9 mouse cellular contexts compared by ENCODE assay signal in genomic region chr4:150758467-150759237, GRCm38 (mm10).
DNase-seq lines count a peak whose midpoint lies in the region; ATAC-seq lines count a peak whose summit lies in the region.
"Had no signal": no experiment of that assay in that cellular context is flagged by ENCODE, and none has a peak within 500 bp of the region (broad histone marks: within the 10 kb centered on the region; RNA-seq: fewer than 3 reads in every experiment).

No protein-coding gene starts in this region.

- H3K9ac ChIP-seq in heart, embryonic 14.5 days (ENCODE audit: low read length), result peak overlapping the region; percentile 40; the same call in 1 of the 2 replicates
- H3K9ac ChIP-seq in forebrain, embryonic 14.5 days (ENCODE audit: low read length), result peak overlapping the region; percentile 37; the same call in 1 of the 2 replicates
- H3K9ac ChIP-seq in neural tube, embryonic 11.5 days (ENCODE audit: low read length), result peak overlapping the region; percentile 56

- peak overlapping the region; percentile 46 for H3K4me2 ChIP-seq in heart, embryonic 14.5 days (ENCODE audit: low read length)
- peak overlapping the region; percentile 36 for H3K4me2 ChIP-seq in forebrain, embryonic 14.5 days (ENCODE audit: low read length)
- H3K4me2 ChIP-seq in neural tube, embryonic 11.5 days (ENCODE audit: low read depth), result peak overlapping the region; percentile 15

- no peaks in the 10 kb centered on the region for H3K36me3 ChIP-seq in heart, embryonic 14.5 days (ENCODE audit: control insufficient read depth, insufficient read depth, low read length)
- H3K36me3 ChIP-seq in forebrain, embryonic 14.5 days (ENCODE audit: control insufficient read depth, insufficient read depth, low read length), result no peaks in the 10 kb centered on the region
- no peaks in the 10 kb centered on the region for H3K36me3 ChIP-seq in neural tube, embryonic 11.5 days (ENCODE audit: control insufficient read depth, insufficient read depth, low read length)

- H3K4me3 ChIP-seq in heart, embryonic 14.5 days (ENCODE audit: control insufficient read depth in 1 of 2, insufficient read depth in 1 of 2, low read depth in 1 of 2, low read length in 2 of 2), result no peak overlapping the region
- no peak overlapping the region for H3K4me3 ChIP-seq in forebrain, embryonic 14.5 days (ENCODE audit: low read depth, low read length)
- no peak overlapping the region for H3K4me3 ChIP-seq in neural tube, embryonic 11.5 days (ENCODE audit: low read depth, low read length)

- no peaks in the 10 kb centered on the region for H3K9me3 ChIP-seq in heart, embryonic 14.5 days (ENCODE audit: control insufficient read depth, low read length)
- H3K9me3 ChIP-seq in forebrain, embryonic 14.5 days (replicated peaks; ENCODE audit: control insufficient read depth, low read length), result no peaks in the 10 kb centered on the region
- H3K9me3 ChIP-seq in neural tube, embryonic 11.5 days (ENCODE audit: control insufficient read depth, low read length), result no peaks in the 10 kb centered on the region

- peak; percentile 54 for ATAC-seq in heart, embryonic 14.5 days (ENCODE audit: insufficient number of reproducible peaks, insufficient read depth, low FRiP score, low read depth)
- ATAC-seq in forebrain, embryonic 14.5 days, result peak; percentile 73
- ATAC-seq in neural tube, embryonic 11.5 days (ENCODE audit: insufficient read depth, low FRiP score, low TSS enrichment), result peak; percentile 93

- WGBS in heart, embryonic 14.5 days, result 9% methylated on average over 15 of the region's 15 CpGs
- WGBS in forebrain, embryonic 14.5 days, result 10% methylated on average over 15 of the region's 15 CpGs
- WGBS in neural tube, embryonic 11.5 days, result 3% methylated on average over 15 of the region's 15 CpGs

- no peaks in the 10 kb centered on the region for H3K27me3 ChIP-seq in heart, embryonic 14.5 days (ENCODE audit: control insufficient read depth, insufficient read depth, low read length)
- H3K27me3 ChIP-seq in forebrain, embryonic 14.5 days (replicated peaks; ENCODE audit: control insufficient read depth, insufficient read depth, low read length), result no peaks in the 10 kb centered on the region
- H3K27me3 ChIP-seq in neural tube, embryonic 11.5 days (ENCODE audit: control insufficient read depth, insufficient read depth, low read length), result no peaks in the 10 kb centered on the region
- H3K27me3 ChIP-seq: CH12.LX had no signal

- peak overlapping the region in 1 of 2 experiments; percentile 37; a peak in 1 of 4 replicates for H3K27ac ChIP-seq in heart, embryonic 14.5 days (replicated peaks in 1 of 2; ENCODE audit: control insufficient read depth in 1 of 2, insufficient read depth in 1 of 2, low read depth in 2 of 2, low read length in 2 of 2)
- peak overlapping the region; percentile 63 for H3K27ac ChIP-seq in forebrain, embryonic 14.5 days (ENCODE audit: low read depth, low read length)
- peak overlapping the region; percentile 96 for H3K27ac ChIP-seq in neural tube, embryonic 11.5 days (ENCODE audit: low read depth, low read length)

- peaks cover 14 to 22% of the 10 kb centered on the region in 2 experiments for H3K4me1 ChIP-seq in heart, embryonic 14.5 days (ENCODE audit: control insufficient read depth in 2 of 2, insufficient read depth in 2 of 2, low read length in 2 of 2)
- peaks cover 8% of the 10 kb centered on the region for H3K4me1 ChIP-seq in forebrain, embryonic 14.5 days (ENCODE audit: control insufficient read depth, insufficient read depth, low read length)
- peaks cover 19% of the 10 kb centered on the region for H3K4me1 ChIP-seq in neural tube, embryonic 11.5 days (ENCODE audit: control insufficient read depth, insufficient read depth, low read length)

- no peak for DNase-seq in heart, adult 18-20 months
- peak; percentile 44 for DNase-seq in forebrain, embryonic 14.5 days (ENCODE audit: low spot score)
- DNase-seq in kidney, postnatal 14 days, result peak; percentile 79
- peak; percentile 88 for DNase-seq in neural tube, embryonic 11.5 days (ENCODE audit: low spot score)
- no peak for DNase-seq in thymus, postnatal 25 days
- DNase-seq in spleen, adult 18-20 months, result no peak
- DNase-seq in left cerebral cortex, adult 11 months (ENCODE audit: low spot score), result no peak

Comparison
In these comparisons a context has a peak if more than half of its experiments do, and no peak if none do; other contexts are left out.
1. DNase-seq: peak in forebrain, embryonic 14.5 days (single experiment), kidney, postnatal 14 days (single experiment) and neural tube, embryonic 11.5 days (single experiment); none in heart, adult 18-20 months (0 of 2), thymus, postnatal 25 days (single experiment), spleen, adult 18-20 months (0 of 2) and left cerebral cortex, adult 11 months (single experiment).
2. Peak in every context shown above with its lines, with median percentiles within 50 percentile points of each other: ATAC-seq, H3K4me2 ChIP-seq and H3K9ac ChIP-seq.